Mouse (Mus musculus) brain, adult 2 months (tissue): ENCODE measurements around the gene Scg3.
"Not testable (repeated sequence)": the region's sequence is repeated elsewhere in the genome, so short reads cannot be mapped to it uniquely, and the experiment has no call there.

Source experiments
- DNase-seq: peaks from one replicate; pipeline ENCODE4 v3.0.0; 2011; ENCODE audit warnings: low read depth, low spot score

The Scg3 gene

GRCm38 (mm10) chr9:75683426-75684191 is at the start of gene Scg3:
Gene Scg3, minus strand, starts transcription at chr9:75684056.
- peak; percentile 99 for DNase-seq

- peak; percentile 81 for DNase-seq
These were observed 36.3 kb upstream of the Scg3 start for GRCm38 (mm10) chr9:75719952-75720687.

GRCm38 (mm10) chr9:75719481-75719880 is 35.6 kb upstream of the Scg3 start:
- DNase-seq, result peak; percentile 24

GRCm38 (mm10) chr9:75684772-75685171 is 916 bp upstream of the Scg3 start:
- DNase-seq, result peak; percentile 56

- DNase-seq, result no peak
These were observed 436 bp upstream of the Scg3 start for GRCm38 (mm10) chr9:75684292-75684691.

GRCm38 (mm10) chr9:75680606-75681005 is 3.2 kb downstream of the Scg3 start:
- DNase-seq, result peak; percentile 72

- DNase-seq, result no peak
These were observed 4.2 kb downstream of the Scg3 start for GRCm38 (mm10) chr9:75679629-75680028.

- DNase-seq, result no peak
These were observed 5.5 kb downstream of the Scg3 start for GRCm38 (mm10) chr9:75678341-75678740.

GRCm38 (mm10) chr9:75676226-75676625 is 7.6 kb downstream of the Scg3 start:
- DNase-seq, result peak; percentile 91

GRCm38 (mm10) chr9:75672769-75673168 is 11.1 kb downstream of the Scg3 start:
- DNase-seq, result peak; percentile 20

GRCm38 (mm10) chr9:75666612-75667011 is 17.2 kb downstream of the Scg3 start:
- peak; percentile 94 for DNase-seq

- DNase-seq, result peak; percentile 45
These were observed 18.5 kb downstream of the Scg3 start for GRCm38 (mm10) chr9:75665364-75665763.

- DNase-seq, result peak; percentile 89
These were observed 22.9 kb downstream of the Scg3 start for GRCm38 (mm10) chr9:75660917-75661316.

- not testable (repeated sequence) for DNase-seq
These were observed 27.4 kb downstream of the Scg3 start for GRCm38 (mm10) chr9:75656456-75656855.

- DNase-seq, result peak; percentile 77
These were observed 29.6 kb downstream of the Scg3 start for GRCm38 (mm10) chr9:75653981-75654911.

- DNase-seq, result peak; percentile 18
These were observed 38.5 kb downstream of the Scg3 start for GRCm38 (mm10) chr9:75645405-75645804.

- peak; percentile 59 for DNase-seq
These were observed 49.6 kb downstream of the Scg3 start for GRCm38 (mm10) chr9:75634226-75634625.

- no peak for DNase-seq
These were observed 50.3 kb downstream of the Scg3 start for GRCm38 (mm10) chr9:75633603-75634002.

- DNase-seq, result peak; percentile 74
These were observed 51.0 kb downstream of the Scg3 start for GRCm38 (mm10) chr9:75632902-75633301.

GRCm38 (mm10) chr9:75632111-75632510 is 51.7 kb downstream of the Scg3 start:
- peak; percentile 79 for DNase-seq

GRCm38 (mm10) chr9:75630823-75631454 is 52.9 kb downstream of the Scg3 start:
- DNase-seq, result no peak
